Mouse (Mus musculus) midbrain, embryonic 14.5 days (tissue): ENCODE measurements around the gene Sgo1. TPM values are rescaled to one million over a fixed set of nuclear protein-coding genes. Genes with fewer than 3 reads are reported as not detected.

Experiments used
- ATAC-seq: fragments of 200-750 bp; cut with Nextera tagmentation; 2 replicates; pipeline ENCODE4 v1.8.0; 2017; ENCODE audit warnings: moderate number of reproducible peaks, moderate library complexity; ENCODE audit not compliant: low FRiP score, low TSS enrichment
- DNase-seq: peaks from one replicate; pipeline ENCODE4 v3.0.0-alpha.2; 2015
- H3K27ac ChIP-seq: fragments of 300-500 bp; sonication (generic); replicated peaks from 2 replicates; pipeline ENCODE4 v1.5.1; 2014; ENCODE audit warnings: mild to moderate bottlenecking, low read depth, low read length, moderate library complexity
- H3K27me3 ChIP-seq: fragments of 300-500 bp; sonication (generic); 2 replicates; pipeline ENCODE4 v1.6.1; 2014; ENCODE audit warnings: low read length, control low read depth, mixed read lengths; ENCODE audit not compliant: control insufficient read depth, insufficient read depth
- H3K36me3 ChIP-seq: fragments of 300-500 bp; sonication (generic); 2 replicates; pipeline ENCODE4 v1.6.1; 2014; ENCODE audit warnings: low read length, control low read depth; ENCODE audit not compliant: control insufficient read depth, insufficient read depth
- H3K4me1 ChIP-seq: fragments of 300-500 bp; sonication (generic); 2 replicates; pipeline ENCODE4 v1.6.1; 2014; ENCODE audit warnings: mild to moderate bottlenecking, antibody characterized with exemption, low read length, control low read depth; ENCODE audit not compliant: control insufficient read depth, insufficient read depth
- H3K4me2 ChIP-seq: fragments of 300-500 bp; sonication (generic); 2 replicates; pipeline ENCODE4 v1.6.1; 2014; ENCODE audit warnings: mild to moderate bottlenecking, low read length, moderate library complexity
- H3K4me3 ChIP-seq: fragments of 300-500 bp; sonication (generic); replicated peaks from 2 replicates; pipeline ENCODE4 v1.5.1; 2014; ENCODE audit warnings: low read depth, low read length
- H3K9ac ChIP-seq: fragments of 300-500 bp; sonication (generic); replicated peaks from 2 replicates; pipeline ENCODE4 v1.6.1; 2014; ENCODE audit warnings: mild to moderate bottlenecking, low read length, moderate library complexity
- H3K9me3 ChIP-seq: fragments of 300-500 bp; sonication (generic); 2 replicates; pipeline ENCODE4 v1.6.1; 2016; ENCODE audit warnings: low read length, control low read depth, mixed read lengths; ENCODE audit not compliant: control insufficient read depth
- WGBS: fragments of 180-500 bp; shearing (Covaris S2); extraction: QIAGEN DNeasy Blood & Tissue Kit; methylation state at CpG from one replicate; pipeline ENCODE4 v1.1.7; 2014; 5-methylcytosine and 5-hydroxymethylcytosine counted together
- polyA plus RNA-seq: library from polyadenylated mRNA; unstranded; fragments of >200 nt; fragmentation: Nextera tagmentation; extraction: Ambion mirVana; gene quantifications from 2 replicates; pipeline ENCODE4 v1.2.1, GENCODE M21; 2014

Sgo1 gene
- polyA plus RNA-seq, 1 experiment from 2014 or later: 9.2 TPM

- Histone ChIP-seq H3K9me3 (no peaks in the 10 kb centered on the region), H3K4me3 (no peak overlapping the region), H3K4me1 (no peaks in the 10 kb centered on the region), H3K9ac (no peak overlapping the region), H3K4me2 (no peak overlapping the region), H3K27ac (no peak overlapping the region), H3K36me3 (peaks cover 6% of the 10 kb centered on the region; the same call in 1 of the 2 replicates), H3K27me3 (no peaks in the 10 kb centered on the region)
- 76% methylated on average over 8 of the region's 8 CpGs for whole genome bisulfite sequencing
- peak; percentile 50; the same call in 1 of the 2 replicates for ATAC-seq
- DNase-seq: peak; percentile 56
Observed at GRCm38 (mm10) chr17:53678716-53679115, 10.4 kb downstream of the Sgo1 start.

GRCm38 (mm10) chr17:53670453-53670852 is 18.7 kb downstream of the Sgo1 start:
- ATAC-seq (no peak), DNase-seq (no peak)
- Histone ChIP-seq H3K27ac (no peak overlapping the region), H3K4me3 (no peak overlapping the region), H3K36me3 (peaks cover 30% of the 10 kb centered on the region), H3K4me2 (no peak overlapping the region), H3K4me1 (no peaks in the 10 kb centered on the region), H3K27me3 (no peaks in the 10 kb centered on the region), H3K9me3 (no peaks in the 10 kb centered on the region), H3K9ac (no peak overlapping the region)
- 92% methylated on average over 8 of the region's 8 CpGs for WGBS

GRCm38 (mm10) chr17:53664703-53665382 is 24.3 kb downstream of the Sgo1 start:
- WGBS: 90% methylated on average over 2 of the region's 2 CpGs
- no peaks in the 10 kb centered on the region for H3K4me1 ChIP-seq
- H3K9ac ChIP-seq: no peak overlapping the region
- ATAC-seq: no peak
- no peak for DNase-seq
- peaks cover 56% of the 10 kb centered on the region for H3K36me3 ChIP-seq
- no peak overlapping the region for H3K4me3 ChIP-seq
- H3K4me2 ChIP-seq: no peak overlapping the region
- no peak overlapping the region for H3K27ac ChIP-seq
- H3K27me3 ChIP-seq: no peaks in the 10 kb centered on the region
- H3K9me3 ChIP-seq: no peaks in the 10 kb centered on the region

GRCm38 (mm10) chr17:53664267-53664666 is 24.9 kb downstream of the Sgo1 start:
- Histone ChIP-seq H3K4me1 (no peaks in the 10 kb centered on the region), H3K27ac (no peak overlapping the region), H3K4me3 (no peak overlapping the region), H3K27me3 (no peaks in the 10 kb centered on the region), H3K36me3 (peaks cover 56% of the 10 kb centered on the region), H3K9me3 (no peaks in the 10 kb centered on the region), H3K9ac (no peak overlapping the region), H3K4me2 (no peak overlapping the region)
- WGBS: 93% methylated on average over 3 of the region's 3 CpGs
- DNase-seq: no peak
- no peak for ATAC-seq

- H3K9ac ChIP-seq: no peak overlapping the region
- DNase-seq (peak; percentile 30), ATAC-seq (no peak)
- H3K27ac ChIP-seq: no peak overlapping the region
- H3K9me3 ChIP-seq: no peaks in the 10 kb centered on the region
- H3K4me2 ChIP-seq: no peak overlapping the region
- H3K36me3 ChIP-seq: peaks cover 41% of the 10 kb centered on the region
- H3K27me3 ChIP-seq: no peaks in the 10 kb centered on the region
- 63% methylated on average over 6 of the region's 6 CpGs for WGBS
- H3K4me1 ChIP-seq: no peaks in the 10 kb centered on the region
- H3K4me3 ChIP-seq: no peak overlapping the region
Observed at GRCm38 (mm10) chr17:53661056-53661840, 27.9 kb downstream of the Sgo1 start.

- ATAC-seq (peak; percentile 71; the same call in 1 of the 2 replicates), DNase-seq (peak; percentile 76)
- Histone ChIP-seq H3K4me1 (no peaks in the 10 kb centered on the region), H3K27ac (0 out of 2 replicates have a peak overlapping the region, but pooled peaks have one; percentile 26), H3K4me2 (no peak overlapping the region), H3K27me3 (no peaks in the 10 kb centered on the region), H3K9ac (no peak overlapping the region), H3K36me3 (peaks cover 45% of the 10 kb centered on the region), H3K4me3 (no peak overlapping the region), H3K9me3 (no peaks in the 10 kb centered on the region)
- 43% methylated on average over 4 of the region's 4 CpGs for WGBS
Observed at GRCm38 (mm10) chr17:53659738-53660137, 29.4 kb downstream of the Sgo1 start.

- H3K36me3 ChIP-seq: peaks cover 45% of the 10 kb centered on the region
- no peak overlapping the region for H3K4me3 ChIP-seq
- DNase-seq (peak; percentile 4), ATAC-seq (peak; percentile 41; the same call in 1 of the 2 replicates)
- H3K9me3 ChIP-seq: no peaks in the 10 kb centered on the region
- H3K4me1 ChIP-seq: no peaks in the 10 kb centered on the region
- 77% methylated on average over 8 of the region's 8 CpGs for WGBS
- H3K27ac ChIP-seq: no peak overlapping the region
- H3K27me3 ChIP-seq: no peaks in the 10 kb centered on the region
- H3K4me2 ChIP-seq: no peak overlapping the region
- H3K9ac ChIP-seq: no peak overlapping the region
Observed at GRCm38 (mm10) chr17:53659230-53659629, 29.9 kb downstream of the Sgo1 start.

GRCm38 (mm10) chr17:53658668-53659067 is 30.5 kb downstream of the Sgo1 start:
- ATAC-seq: peak; percentile 75; the same call in 1 of the 2 replicates
- DNase-seq: peak; percentile 47
- H3K9ac ChIP-seq: no peak overlapping the region
- H3K27ac ChIP-seq: 0 out of 2 replicates have a peak overlapping the region, but pooled peaks have one; percentile 13
- H3K27me3 ChIP-seq: no peaks in the 10 kb centered on the region
- H3K4me1 ChIP-seq: no peaks in the 10 kb centered on the region
- H3K9me3 ChIP-seq: no peaks in the 10 kb centered on the region
- no peak overlapping the region for H3K4me3 ChIP-seq
- WGBS: 71% methylated on average over 2 of the region's 2 CpGs
- H3K36me3 ChIP-seq: peaks cover 43% of the 10 kb centered on the region
- H3K4me2 ChIP-seq: no peak overlapping the region
